ENCODE assay signal across 8 mouse cellular contexts in the genomic region with DNA sequence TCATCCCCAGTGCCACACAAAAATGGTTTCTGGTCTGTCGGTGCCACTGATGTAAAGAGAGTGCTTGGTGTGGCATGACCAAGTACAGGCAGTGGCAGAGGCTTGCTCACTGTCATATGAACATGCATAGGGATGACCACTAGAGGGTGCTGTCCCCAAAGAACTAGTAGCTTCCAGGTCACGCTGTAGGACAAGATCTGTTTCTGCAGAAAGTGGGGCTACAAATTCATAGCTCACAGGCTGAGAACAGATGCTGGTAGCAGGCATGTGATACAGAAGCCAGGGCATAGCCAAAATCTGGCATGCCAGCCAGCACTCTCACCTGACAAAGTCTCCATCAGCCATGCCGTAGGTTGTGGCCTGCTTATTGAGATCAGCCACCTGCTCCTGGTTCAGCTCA. TPM values are rescaled to one million over a fixed set of nuclear protein-coding genes. Genes with fewer than 3 reads are reported as not detected.
DNase-seq lines count a peak whose midpoint lies in the region; ATAC-seq and TF ChIP-seq lines count a peak whose summit lies in the region.

No protein-coding gene starts in this region.

- 59% methylated on average over 3 of the region's 3 CpGs for whole genome bisulfite sequencing in intestine, embryonic 15.5 days
- 51% methylated on average over 3 of the region's 3 CpGs for WGBS in small intestine, adult 2 months

- TF ChIP-seq POLR2A in small intestine, adult 2 months (IDR thresholded peaks at IDR 0.05; ENCODE audit: low read depth, low read length), result no peak

- H3K4me2 ChIP-seq in intestine, embryonic 15.5 days (replicated peaks), result no peak overlapping the region

- ATAC-seq in intestine, embryonic 15.5 days, result peak; percentile 68; the same call in 1 of the 2 replicates

- DNase-seq in ovary, postnatal 14 days (ENCODE audit: low spot score), result peak; percentile 66
- no peak for DNase-seq in ovary, postnatal 36 days (ENCODE audit: low spot score)
- DNase-seq in cerebellum, postnatal 14 days, result peak; percentile 88 to 93
- DNase-seq in frontal cortex, postnatal 25 days (ENCODE audit: low spot score in 2 of 2), result peak; percentile 47 to 60
- DNase-seq in left cerebral cortex, postnatal 10 days (ENCODE audit: extremely low spot score in 1 of 2, low spot score in 2 of 2), result peak; percentile 72 to 82
- DNase-seq in mesoderm, embryonic 11.5 days (ENCODE audit: low read depth, low spot score), result peak; percentile 86

- H3K9ac ChIP-seq in intestine, embryonic 15.5 days, result no peak overlapping the region

- H3K27ac ChIP-seq in intestine, embryonic 15.5 days, result no peak overlapping the region
- H3K27ac ChIP-seq in small intestine, adult 2 months (ENCODE audit: insufficient read depth, low read depth, low read length), result no peak overlapping the region

- peak; percentile 76; the same call in 1 of the 2 replicates for TF ChIP-seq CTCF in small intestine, adult 2 months (IDR thresholded peaks at IDR 0.05; ENCODE audit: extremely low read depth, insufficient read length, insufficient replicate concordance, low read depth, low read length)

- intact Hi-C loops in left cerebral cortex, postnatal 10 days (cut with DNase I), result no loop called here

- H3K4me3 ChIP-seq in intestine, embryonic 15.5 days (replicated peaks), result no peak overlapping the region
- H3K4me3 ChIP-seq in small intestine, adult 2 months (ENCODE audit: low read depth, low read length), result no peak overlapping the region

- no peaks in the 10 kb centered on the region for H3K27me3 ChIP-seq in intestine, embryonic 15.5 days (replicated peaks)
- H3K27me3 ChIP-seq in small intestine, adult 2 months (ENCODE audit: control insufficient read depth, insufficient read depth, low read length), result no peaks in the 10 kb centered on the region

- H3K36me3 ChIP-seq in intestine, embryonic 15.5 days, result peaks cover 75% of the 10 kb centered on the region
- H3K36me3 ChIP-seq in small intestine, adult 2 months (ENCODE audit: control insufficient read depth, insufficient read depth, low read length), result peaks cover 74% of the 10 kb centered on the region

- H3K4me1 ChIP-seq in intestine, embryonic 15.5 days (replicated peaks), result no peaks in the 10 kb centered on the region
- H3K4me1 ChIP-seq in small intestine, adult 2 months (ENCODE audit: control insufficient read depth, insufficient read depth, insufficient read length, low read length), result no peaks in the 10 kb centered on the region

- no peaks in the 10 kb centered on the region for H3K9me3 ChIP-seq in intestine, embryonic 15.5 days

RNA-seq across cellular contexts. Expression of a gene that starts 12.5 kb away (rescaled TPM):
- polyA plus RNA-seq in intestine, embryonic 15.5 days (2015; fragmentation: Nextera tagmentation; extraction: Ambion mirVana), result 131 and 140 TPM in 2 replicates
- total RNA-seq in left cerebral cortex, postnatal 10 days (2021), result 10 to 100 TPM; 51.7 to 55.2 TPM
- polyA plus RNA-seq in small intestine, adult 2 months (2012; rRNA removed), result 85.5 and 146 TPM in 2 replicates

RNA-seq across cellular contexts. Expression of a gene that starts 12.8 kb away (rescaled TPM):
- 0.63 and 0.95 TPM in 2 replicates for polyA plus RNA-seq in intestine, embryonic 15.5 days (2015; fragmentation: Nextera tagmentation; extraction: Ambion mirVana)
- under 1 TPM; 0.36 to 0.45 TPM for total RNA-seq in left cerebral cortex, postnatal 10 days (2021)
- polyA plus RNA-seq in small intestine, adult 2 months (2012; rRNA removed), result 3.0 and 3.7 TPM in 2 replicates

RNA-seq across cellular contexts. Expression of a gene that starts 14.4 kb away (rescaled TPM):
- 34.2 and 38.3 TPM in 2 replicates for polyA plus RNA-seq in intestine, embryonic 15.5 days (2015; fragmentation: Nextera tagmentation; extraction: Ambion mirVana)
- total RNA-seq in left cerebral cortex, postnatal 10 days (2021), result 10 to 100 TPM; 78.0 to 81.5 TPM
- 91.6 and 184 TPM in 2 replicates for polyA plus RNA-seq in small intestine, adult 2 months (2012; rRNA removed)

RNA-seq across cellular contexts. Expression of a gene that starts 27.0 kb away (rescaled TPM):
- 18.3 and 21.8 TPM in 2 replicates for polyA plus RNA-seq in intestine, embryonic 15.5 days (2015; fragmentation: Nextera tagmentation; extraction: Ambion mirVana)
- 10 to 100 TPM; 78.7 to 79.3 TPM for total RNA-seq in left cerebral cortex, postnatal 10 days (2021)
- polyA plus RNA-seq in small intestine, adult 2 months (2012; rRNA removed), result 57.9 and 115 TPM in 2 replicates

RNA-seq across cellular contexts. Expression of a gene that starts 39.3 kb away (rescaled TPM):
- polyA plus RNA-seq in intestine, embryonic 15.5 days (2015; fragmentation: Nextera tagmentation; extraction: Ambion mirVana), result 8.0 and 8.6 TPM in 2 replicates
- total RNA-seq in left cerebral cortex, postnatal 10 days (2021), result 1 to 10 TPM; 5.9 to 6.5 TPM
- 47.2 and 144 TPM in 2 replicates for polyA plus RNA-seq in small intestine, adult 2 months (2012; rRNA removed)
